Mouse (Mus musculus): ENCODE data around the gene Kcnmb1. TPM values are rescaled to one million over a fixed set of nuclear protein-coding genes. Genes with fewer than 3 reads are reported as not detected.

Kcnmb1 gene
- total and polyA plus RNA-seq, 3 experiments, result 0.16 TPM; not detected in 2

DNA sequence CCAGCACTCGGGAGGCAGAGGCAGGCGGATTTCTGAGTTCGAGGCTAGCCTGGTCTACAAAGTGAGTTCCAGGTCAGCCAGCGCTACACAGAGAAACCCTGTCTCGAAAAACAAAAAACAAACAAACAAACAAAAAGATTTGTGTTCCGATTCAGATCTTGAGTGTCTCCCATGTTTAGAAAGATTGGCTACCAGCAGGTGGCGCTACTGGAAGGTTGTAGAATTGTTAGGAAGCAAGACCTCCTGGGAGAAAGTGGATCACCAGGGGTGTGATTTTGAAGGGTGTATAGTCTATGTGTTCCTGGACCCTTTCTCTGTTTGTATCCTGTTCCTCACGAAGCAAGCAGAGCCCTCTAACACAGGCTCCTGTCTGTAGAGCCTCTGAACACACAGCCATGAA is 4.1 kb upstream of the Kcnmb1 start:
- H3K4me3 ChIP-seq (ENCODE audit: low read depth, low read length), result no peak overlapping the region
- no peaks in the 10 kb centered on the region for H3K36me3 ChIP-seq (replicated peaks)
- ATAC-seq (ENCODE audit: extremely low read depth, insufficient number of reproducible peaks, low FRiP score, poor library complexity, severe bottlenecking) (no peak), DNase-seq (ENCODE audit: low spot score) (no peak)
- H3K4me1 ChIP-seq (ENCODE audit: insufficient read depth, low read depth, low read length), result no peaks in the 10 kb centered on the region
- TF ChIP-seq GATA2 (IDR thresholded peaks at IDR 0.05; ENCODE audit: borderline replicate concordance, low read depth, low read length) (no peak), CTCF (IDR thresholded peaks at IDR 0.05; ENCODE audit: low read depth, low read length) (0 out of 2 replicates have a peak, but pooled peaks have one; percentile 5)
- peaks cover 26% of the 10 kb centered on the region for H3K27me3 ChIP-seq (ENCODE audit: insufficient read depth, low read length)
- peaks cover 9% of the 10 kb centered on the region for H3K9me3 ChIP-seq (replicated peaks)

DNA sequence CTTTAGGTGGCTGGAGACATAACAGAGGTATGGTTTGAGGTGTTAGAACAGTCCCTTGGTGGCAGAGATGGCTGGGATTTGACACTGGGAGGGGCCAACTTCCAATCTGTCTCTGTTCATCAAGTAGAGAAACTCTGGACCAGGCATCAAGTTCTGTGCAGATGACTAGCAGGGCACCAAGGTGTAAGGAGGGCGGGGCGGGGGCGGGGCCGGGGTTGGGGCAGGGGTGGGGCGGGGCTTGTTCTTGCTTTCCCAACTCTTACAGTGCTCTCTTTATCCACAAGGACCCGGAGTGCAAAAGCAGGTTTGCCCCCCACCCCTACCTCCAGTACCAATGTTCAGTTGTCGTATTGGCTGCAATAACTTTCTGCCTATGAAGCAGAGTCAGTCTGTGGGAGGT is 635 bp upstream of the Kcnmb1 start:
- H3K9me3 ChIP-seq (replicated peaks), result peaks cover 8% of the 10 kb centered on the region
- peaks cover 21% of the 10 kb centered on the region for H3K27me3 ChIP-seq (ENCODE audit: insufficient read depth, low read length)
- no peak overlapping the region for H3K4me3 ChIP-seq (ENCODE audit: low read depth, low read length)
- H3K4me1 ChIP-seq (ENCODE audit: insufficient read depth, low read depth, low read length), result peaks cover 11% of the 10 kb centered on the region
- no peak for DNase-seq (ENCODE audit: low spot score)
- H3K36me3 ChIP-seq (replicated peaks), result no peaks in the 10 kb centered on the region
- TF ChIP-seq TAL1 (conservative IDR thresholded peaks at IDR 0.05; ENCODE audit: low read depth, low read length), result no peak
- no peak for TF ChIP-seq GATA2 (IDR thresholded peaks at IDR 0.05; ENCODE audit: borderline replicate concordance, low read depth, low read length)
- TF ChIP-seq CTCF (IDR thresholded peaks at IDR 0.05; ENCODE audit: low read depth, low read length), result no peak
- TF ChIP-seq GATA1 (IDR thresholded peaks at IDR 0.05; ENCODE audit: borderline replicate concordance, low read length), result no peak
- TF ChIP-seq POLR2AphosphoS5 (IDR thresholded peaks at IDR 0.05; ENCODE audit: insufficient replicate concordance, low read depth, low read length), result no peak
- ATAC-seq (ENCODE audit: extremely low read depth, insufficient number of reproducible peaks, low FRiP score, poor library complexity, severe bottlenecking), result no peak

DNA sequence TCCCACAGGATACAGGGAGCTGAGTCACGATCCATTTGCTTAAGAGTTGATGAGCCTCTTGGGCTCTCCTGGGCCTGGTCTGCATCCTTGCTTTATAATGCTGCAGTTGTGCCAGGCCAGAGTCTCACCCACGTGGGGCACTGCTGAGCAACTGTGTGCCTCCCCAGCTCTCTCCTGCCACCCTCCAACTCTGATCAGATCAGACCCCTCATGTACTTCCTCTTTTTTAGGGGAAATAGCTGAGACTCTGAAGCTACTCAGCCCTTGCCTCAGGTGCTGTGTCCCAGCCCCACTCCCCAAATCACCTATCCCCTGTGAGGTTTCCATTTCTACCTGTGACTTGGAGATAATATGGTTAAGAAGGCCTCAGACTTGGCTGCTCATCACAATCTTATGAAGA is 2.6 kb downstream of the Kcnmb1 start:
- peaks cover 7% of the 10 kb centered on the region for H3K9me3 ChIP-seq (replicated peaks)
- H3K4me3 ChIP-seq (ENCODE audit: low read depth, low read length), result no peak overlapping the region
- TF ChIP-seq TAL1 (conservative IDR thresholded peaks at IDR 0.05; ENCODE audit: low read depth, low read length) (no peak), GATA2 (IDR thresholded peaks at IDR 0.05; ENCODE audit: borderline replicate concordance, low read depth, low read length) (no peak), POLR2AphosphoS5 (IDR thresholded peaks at IDR 0.05; ENCODE audit: insufficient replicate concordance, low read depth, low read length) (no peak), CTCF (IDR thresholded peaks at IDR 0.05; ENCODE audit: low read depth, low read length) (no peak), GATA1 (IDR thresholded peaks at IDR 0.05; ENCODE audit: borderline replicate concordance, low read length) (no peak)
- H3K27me3 ChIP-seq (ENCODE audit: insufficient read depth, low read length), result peaks cover 12% of the 10 kb centered on the region
- DNase-seq (ENCODE audit: low spot score), result peak; percentile 24
- ATAC-seq (ENCODE audit: extremely low read depth, insufficient number of reproducible peaks, low FRiP score, poor library complexity, severe bottlenecking), result peak; percentile 50
- peaks cover 21% of the 10 kb centered on the region for H3K4me1 ChIP-seq (ENCODE audit: insufficient read depth, low read depth, low read length)
- no peaks in the 10 kb centered on the region for H3K36me3 ChIP-seq (replicated peaks)

DNA sequence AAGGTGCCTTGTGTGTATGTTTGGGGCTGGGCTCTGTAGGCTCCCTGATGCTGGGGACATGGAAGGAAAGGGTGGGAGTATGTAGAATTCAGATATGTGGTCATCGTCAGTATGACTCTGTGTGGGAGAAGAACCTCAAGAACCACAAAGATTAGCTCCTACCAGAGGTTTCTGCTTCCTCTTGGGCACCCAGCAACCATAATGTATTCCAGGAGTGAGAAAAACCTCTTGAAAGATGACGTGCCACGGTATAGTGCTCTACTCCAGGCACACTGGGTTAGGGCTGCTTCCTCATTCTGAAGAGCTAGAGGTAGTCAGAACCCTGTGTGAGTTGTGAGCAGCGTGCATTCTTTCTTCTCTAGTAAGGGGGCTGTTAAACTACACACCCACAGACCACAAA is 4.9 kb downstream of the Kcnmb1 start:
- DNase-seq (ENCODE audit: low spot score), result no peak

DNA sequence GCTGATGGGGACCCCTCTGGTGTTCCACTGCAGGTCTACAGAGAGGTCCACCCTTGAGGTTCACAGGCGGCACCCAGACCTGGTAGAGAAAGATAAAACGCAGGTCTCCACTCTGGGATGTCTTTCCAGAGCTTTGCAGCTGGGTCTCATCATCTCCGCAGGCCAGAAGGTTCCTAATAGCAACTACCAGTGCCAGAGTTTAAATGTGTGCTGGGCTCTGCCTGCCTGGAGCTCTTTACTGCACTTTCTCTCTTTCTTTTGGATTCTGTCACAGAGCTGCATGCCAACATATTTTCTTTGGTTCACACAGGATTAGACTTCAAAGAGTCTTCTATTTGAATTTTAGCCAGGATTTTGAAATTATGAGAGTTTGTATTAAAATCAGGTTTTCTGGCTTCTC is 6.4 kb downstream of the Kcnmb1 start:
- DNase-seq (ENCODE audit: low spot score), result no peak
- no peak for ATAC-seq (ENCODE audit: extremely low read depth, insufficient number of reproducible peaks, low FRiP score, poor library complexity, severe bottlenecking)
- Histone ChIP-seq H3K36me3 (replicated peaks) (no peaks in the 10 kb centered on the region), H3K4me3 (ENCODE audit: low read depth, low read length) (no peak overlapping the region), H3K9me3 (replicated peaks) (peaks cover 10% of the 10 kb centered on the region), H3K27me3 (ENCODE audit: insufficient read depth, low read length) (no peaks in the 10 kb centered on the region; the same call in none of the 2 replicates), H3K4me1 (ENCODE audit: insufficient read depth, low read depth, low read length) (peaks cover 21% of the 10 kb centered on the region)
- TF ChIP-seq CTCF (IDR thresholded peaks at IDR 0.05; ENCODE audit: low read depth, low read length) (no peak), TAL1 (conservative IDR thresholded peaks at IDR 0.05; ENCODE audit: low read depth, low read length) (no peak), GATA1 (IDR thresholded peaks at IDR 0.05; ENCODE audit: borderline replicate concordance, low read length) (no peak), POLR2AphosphoS5 (IDR thresholded peaks at IDR 0.05; ENCODE audit: insufficient replicate concordance, low read depth, low read length) (no peak), GATA2 (IDR thresholded peaks at IDR 0.05; ENCODE audit: borderline replicate concordance, low read depth, low read length) (no peak)

More for the DNA sequence above, 4.9 kb downstream of the Kcnmb1 start:
- Histone ChIP-seq H3K4me1 (ENCODE audit: insufficient read depth, low read depth, low read length) (peaks cover 21% of the 10 kb centered on the region), H3K4me3 (ENCODE audit: low read depth, low read length) (no peak overlapping the region), H3K9me3 (replicated peaks) (peaks cover 10% of the 10 kb centered on the region), H3K27me3 (ENCODE audit: insufficient read depth, low read length) (peaks cover 4% of the 10 kb centered on the region), H3K36me3 (replicated peaks) (no peaks in the 10 kb centered on the region)
- no peak for ATAC-seq (ENCODE audit: extremely low read depth, insufficient number of reproducible peaks, low FRiP score, poor library complexity, severe bottlenecking)
- TF ChIP-seq TAL1 (conservative IDR thresholded peaks at IDR 0.05; ENCODE audit: low read depth, low read length) (no peak), POLR2AphosphoS5 (IDR thresholded peaks at IDR 0.05; ENCODE audit: insufficient replicate concordance, low read depth, low read length) (no peak), GATA2 (IDR thresholded peaks at IDR 0.05; ENCODE audit: borderline replicate concordance, low read depth, low read length) (no peak), GATA1 (IDR thresholded peaks at IDR 0.05; ENCODE audit: borderline replicate concordance, low read length) (no peak), CTCF (IDR thresholded peaks at IDR 0.05; ENCODE audit: low read depth, low read length) (no peak)

DNA sequence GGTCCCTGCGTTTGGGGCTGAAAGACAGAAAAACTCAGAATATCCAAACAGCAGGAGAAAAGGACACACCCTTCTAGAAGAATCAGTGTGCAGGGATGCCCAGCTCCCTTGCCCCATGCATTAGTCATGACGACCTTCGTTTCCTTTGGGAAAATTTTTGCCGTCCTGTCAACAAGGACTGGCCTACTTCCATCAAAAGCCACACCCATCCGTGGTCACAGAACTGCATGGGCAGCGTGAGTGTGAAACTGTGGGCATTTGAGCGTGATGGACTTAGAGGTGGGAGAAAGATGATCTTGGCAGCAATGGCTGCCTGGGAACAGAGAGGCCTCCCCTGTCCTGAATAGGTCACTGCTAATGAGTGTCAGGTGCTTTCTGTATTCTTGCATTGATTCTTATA is 9.3 kb downstream of the Kcnmb1 start:
- no peak for ATAC-seq (ENCODE audit: extremely low read depth, insufficient number of reproducible peaks, low FRiP score, poor library complexity, severe bottlenecking)
- H3K36me3 ChIP-seq (replicated peaks), result no peaks in the 10 kb centered on the region
- no peak for DNase-seq (ENCODE audit: low spot score)
- H3K4me3 ChIP-seq (ENCODE audit: low read depth, low read length), result no peak overlapping the region
- peaks cover 5% of the 10 kb centered on the region for H3K9me3 ChIP-seq (replicated peaks)
- peaks cover 2% of the 10 kb centered on the region for H3K27me3 ChIP-seq (ENCODE audit: insufficient read depth, low read length)
- TF ChIP-seq GATA1 (IDR thresholded peaks at IDR 0.05; ENCODE audit: borderline replicate concordance, low read length) (no peak), POLR2AphosphoS5 (IDR thresholded peaks at IDR 0.05; ENCODE audit: insufficient replicate concordance, low read depth, low read length) (no peak), GATA2 (IDR thresholded peaks at IDR 0.05; ENCODE audit: borderline replicate concordance, low read depth, low read length) (no peak), TAL1 (conservative IDR thresholded peaks at IDR 0.05; ENCODE audit: low read depth, low read length) (no peak), CTCF (IDR thresholded peaks at IDR 0.05; ENCODE audit: low read depth, low read length) (no peak)
- peaks cover 10% of the 10 kb centered on the region for H3K4me1 ChIP-seq (ENCODE audit: insufficient read depth, low read depth, low read length)

Data from G1E (cell line).